Mouse (Mus musculus) embryonic facial prominence, embryonic 15.5 days (tissue): Measurements from ENCODE around the gene Washc1. TPM values are rescaled to one million over a fixed set of nuclear protein-coding genes. Genes with fewer than 3 reads are reported as not detected.
"Not testable (repeated sequence)": the region's sequence is repeated elsewhere in the genome, so short reads cannot be mapped to it uniquely, and the experiment has no call there.

Source experiments
- ATAC-seq: fragments of 200-750 bp; cut with Nextera tagmentation; 2 replicates; pipeline ENCODE4 v1.8.0; 2017; ENCODE audit warnings: low read depth, moderate TSS enrichment; ENCODE audit not compliant: insufficient number of reproducible peaks, low FRiP score, low TSS enrichment
- H3K27ac ChIP-seq: fragments of 300-500 bp; sonication (generic); replicated peaks from 2 replicates; pipeline ENCODE4 v1.5.1; 2015; ENCODE audit warnings: mild to moderate bottlenecking, inconsistent platforms
- H3K27me3 ChIP-seq: fragments of 300-500 bp; sonication (generic); 2 replicates; pipeline ENCODE4 v1.6.1; 2015; ENCODE audit warnings: inconsistent platforms
- H3K36me3 ChIP-seq: fragments of 300-500 bp; sonication (generic); 2 replicates; pipeline ENCODE4 v1.6.1; 2015; ENCODE audit warnings: mild to moderate bottlenecking, inconsistent platforms
- H3K4me1 ChIP-seq: fragments of 300-500 bp; sonication (generic); 2 replicates; pipeline ENCODE4 v1.6.1; 2015; ENCODE audit warnings: inconsistent platforms
- H3K4me2 ChIP-seq: fragments of 300-500 bp; sonication (generic); replicated peaks from 2 replicates; pipeline ENCODE4 v1.6.1; 2015; ENCODE audit warnings: mild to moderate bottlenecking, inconsistent platforms
- H3K4me3 ChIP-seq: fragments of 300-500 bp; sonication (generic); replicated peaks from 2 replicates; pipeline ENCODE4 v1.5.1; 2015; ENCODE audit warnings: mild to moderate bottlenecking, inconsistent platforms
- H3K9ac ChIP-seq: fragments of 300-500 bp; sonication (generic); 2 replicates; pipeline ENCODE4 v1.6.1; 2015; ENCODE audit warnings: inconsistent platforms
- H3K9me3 ChIP-seq: fragments of 300-500 bp; sonication (generic); replicated peaks from 2 replicates; pipeline ENCODE4 v1.6.1; 2016; ENCODE audit warnings: inconsistent platforms
- WGBS: fragments of 180-500 bp; shearing (Covaris S2); methylation state at CpG from one replicate; pipeline ENCODE4 v1.1.7; 2015; 5-methylcytosine and 5-hydroxymethylcytosine counted together
- polyA plus RNA-seq: library from polyadenylated mRNA; unstranded; fragments of >200 nt; fragmentation: Nextera tagmentation; extraction: Ambion mirVana; gene quantifications from 2 replicates; pipeline ENCODE4 v1.2.1, GENCODE M21; 2015

The Washc1 gene
- 41.4 TPM in 2 replicates for polyA plus RNA-seq

DNA sequence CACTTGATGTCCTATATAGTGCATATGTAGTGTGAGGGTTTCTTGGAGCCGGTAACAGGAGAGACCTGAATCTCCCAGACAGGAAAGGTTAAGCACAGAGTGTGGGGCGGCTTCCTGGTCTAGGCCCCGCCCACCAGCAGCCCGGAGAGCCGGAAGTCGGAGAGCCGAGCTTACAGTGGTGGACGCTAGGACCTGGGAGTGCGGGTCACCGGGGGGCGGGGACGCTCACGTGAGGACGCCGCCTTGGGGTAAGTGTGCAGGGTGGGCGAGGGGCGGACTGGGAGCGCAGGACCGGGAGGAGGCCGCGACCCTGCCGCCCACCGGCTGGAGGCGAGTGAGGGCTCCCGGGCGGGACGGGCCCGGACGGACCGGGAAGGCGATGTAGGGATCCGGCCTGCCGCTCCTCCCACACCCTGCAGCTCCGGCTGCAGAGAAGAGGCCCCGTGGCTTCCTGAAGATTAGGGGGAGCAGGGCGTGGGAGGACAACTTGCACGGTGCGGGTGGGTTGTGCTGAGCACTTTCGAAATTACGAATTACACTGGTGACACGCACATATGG, at the start of gene Washc1:
Gene Washc1, plus strand, starts transcription at position 144 of the 558 bp plus-strand sequence.
- peak; percentile 97 for ATAC-seq
- H3K9me3 ChIP-seq, result no peaks in the 10 kb centered on the region
- peak within 1 kb of the TSS; percentile 90 for H3K27ac ChIP-seq
- peak within 1 kb of the TSS; percentile 63 for H3K4me2 ChIP-seq
- H3K4me3 ChIP-seq, result peak within 1 kb of the TSS; percentile 90
- H3K4me1 ChIP-seq, result peaks cover 14% of the 10 kb centered on the region
- under 1% methylated on average over 40 of the region's 41 CpGs for WGBS
- H3K36me3 ChIP-seq, result peaks cover 29% of the 10 kb centered on the region
- H3K27me3 ChIP-seq, result no peaks in the 10 kb centered on the region
- peak within 1 kb of the TSS; percentile 82 for H3K9ac ChIP-seq

- Histone ChIP-seq H3K9me3 (no peaks in the 10 kb centered on the region), H3K4me1 (0 out of 2 replicates have a peak, but pooled peaks cover 3% of the 10 kb centered on the region), H3K4me2 (no peak overlapping the region), H3K4me3 (no peak overlapping the region), H3K27ac (no peak overlapping the region), H3K36me3 (no peaks in the 10 kb centered on the region), H3K27me3 (no peaks in the 10 kb centered on the region), H3K9ac (no peak overlapping the region)
- no peak for ATAC-seq
- 89% methylated on average over 4 of the region's 4 CpGs for WGBS
Observed at GRCm38 (mm10) chr17:66065115-66065514, 46.2 kb upstream of the Washc1 start.

GRCm38 (mm10) chr17:66069036-66069435, 42.3 kb upstream of the Washc1 start:
- H3K9ac ChIP-seq, result not testable (repeated sequence)

DNA sequence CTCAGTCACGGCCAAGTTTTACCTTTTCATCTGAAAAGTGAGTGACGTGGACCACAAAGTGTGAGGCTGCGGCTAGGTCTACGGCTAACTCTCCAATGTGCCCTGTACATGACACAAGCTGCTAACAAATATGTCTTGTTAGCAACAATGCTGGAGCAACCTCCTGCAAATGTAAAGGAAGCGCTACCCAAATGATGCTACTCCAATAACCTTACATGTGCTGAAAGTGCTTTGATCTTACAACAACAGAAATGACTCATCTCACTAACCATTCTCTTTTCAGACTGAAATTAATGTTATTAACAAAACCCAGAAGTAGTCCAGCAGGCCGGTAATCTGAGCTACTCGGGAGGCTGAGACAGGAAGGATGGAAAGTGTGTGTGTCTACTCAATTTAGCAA, 37.4 kb upstream of the Washc1 start:
- H3K36me3 ChIP-seq, result no peaks in the 10 kb centered on the region
- no peak overlapping the region for H3K27ac ChIP-seq
- peaks cover 20% of the 10 kb centered on the region; the same call in 1 of the 2 replicates for H3K4me1 ChIP-seq
- H3K27me3 ChIP-seq, result no peaks in the 10 kb centered on the region
- no peak for ATAC-seq
- no peak overlapping the region for H3K9ac ChIP-seq
- no peak overlapping the region for H3K4me3 ChIP-seq
- WGBS, result 78% methylated on average over 7 of the region's 7 CpGs
- no peaks in the 10 kb centered on the region for H3K9me3 ChIP-seq
- no peak overlapping the region for H3K4me2 ChIP-seq

More at GRCm38 (mm10) chr17:66069036-66069435, 42.3 kb upstream of the Washc1 start:
- not testable (repeated sequence) for H3K27me3 ChIP-seq, H3K4me1 ChIP-seq, ATAC-seq, H3K36me3 ChIP-seq, H3K27ac ChIP-seq, H3K4me2 ChIP-seq, H3K4me3 ChIP-seq, H3K9me3 ChIP-seq
- WGBS, result 88% methylated on average over 2 of the region's 2 CpGs

- H3K4me2 ChIP-seq, result peak overlapping the region; percentile 70
- H3K9me3 ChIP-seq, result no peaks in the 10 kb centered on the region
- peak overlapping the region; percentile 92 for H3K27ac ChIP-seq
- peaks cover 12% of the 10 kb centered on the region; the same call in 1 of the 2 replicates for H3K36me3 ChIP-seq
- H3K4me1 ChIP-seq, result peaks cover 20% of the 10 kb centered on the region; the same call in 1 of the 2 replicates
- H3K4me3 ChIP-seq, result peak overlapping the region; percentile 99
- peak overlapping the region; percentile 80; the same call in 1 of the 2 replicates for H3K9ac ChIP-seq
- WGBS, result 3% methylated on average over 12 of the region's 12 CpGs
- no peak for ATAC-seq
- H3K27me3 ChIP-seq, result no peaks in the 10 kb centered on the region
Observed at GRCm38 (mm10) chr17:66075827-66076173, 35.5 kb upstream of the Washc1 start.

GRCm38 (mm10) chr17:66076174-66076927, 35.0 kb upstream of the Washc1 start:
- Histone ChIP-seq H3K27me3 (no peaks in the 10 kb centered on the region), H3K9ac (peak overlapping the region; percentile 80), H3K4me1 (peaks cover 20% of the 10 kb centered on the region; the same call in 1 of the 2 replicates), H3K36me3 (peaks cover 17% of the 10 kb centered on the region; the same call in 1 of the 2 replicates), H3K4me3 (peak overlapping the region; percentile 99), H3K9me3 (no peaks in the 10 kb centered on the region), H3K4me2 (peak overlapping the region; percentile 70), H3K27ac (peak overlapping the region; percentile 92)
- WGBS, result under 1% methylated on average over 93 of the region's 95 CpGs
- ATAC-seq, result peak; percentile 88

GRCm38 (mm10) chr17:66076934-66077333, 34.4 kb upstream of the Washc1 start, which contains the start of gene Ankrd12:
Gene Ankrd12, minus strand, starts transcription at chr17:66077089.
- peak within 1 kb of the TSS; percentile 99 for H3K4me3 ChIP-seq
- H3K27me3 ChIP-seq, result no peaks in the 10 kb centered on the region
- H3K27ac ChIP-seq, result peak within 1 kb of the TSS; percentile 92
- H3K4me2 ChIP-seq, result peak within 1 kb of the TSS; percentile 70
- peak; percentile 99 for ATAC-seq
- WGBS, result under 1% methylated on average over 53 of the region's 53 CpGs
- no peaks in the 10 kb centered on the region for H3K9me3 ChIP-seq
- H3K4me1 ChIP-seq, result peaks cover 20% of the 10 kb centered on the region; the same call in 1 of the 2 replicates
- H3K36me3 ChIP-seq, result peaks cover 18% of the 10 kb centered on the region; the same call in 1 of the 2 replicates
- H3K9ac ChIP-seq, result peak within 1 kb of the TSS; percentile 80

- peak overlapping the region; percentile 50 for H3K9ac ChIP-seq
- H3K9me3 ChIP-seq, result no peaks in the 10 kb centered on the region
- peak overlapping the region; percentile 92 for H3K27ac ChIP-seq
- H3K4me1 ChIP-seq, result peaks cover 20% of the 10 kb centered on the region; the same call in 1 of the 2 replicates
- WGBS, result under 1% methylated on average over 23 of the region's 23 CpGs
- peak; percentile 25; the same call in 1 of the 2 replicates for ATAC-seq
- H3K27me3 ChIP-seq, result no peaks in the 10 kb centered on the region
- peak overlapping the region; percentile 99 for H3K4me3 ChIP-seq
- peaks cover 18% of the 10 kb centered on the region; the same call in 1 of the 2 replicates for H3K36me3 ChIP-seq
- peak overlapping the region; percentile 70 for H3K4me2 ChIP-seq
Observed at GRCm38 (mm10) chr17:66077437-66077850, 33.9 kb upstream of the Washc1 start.

DNA sequence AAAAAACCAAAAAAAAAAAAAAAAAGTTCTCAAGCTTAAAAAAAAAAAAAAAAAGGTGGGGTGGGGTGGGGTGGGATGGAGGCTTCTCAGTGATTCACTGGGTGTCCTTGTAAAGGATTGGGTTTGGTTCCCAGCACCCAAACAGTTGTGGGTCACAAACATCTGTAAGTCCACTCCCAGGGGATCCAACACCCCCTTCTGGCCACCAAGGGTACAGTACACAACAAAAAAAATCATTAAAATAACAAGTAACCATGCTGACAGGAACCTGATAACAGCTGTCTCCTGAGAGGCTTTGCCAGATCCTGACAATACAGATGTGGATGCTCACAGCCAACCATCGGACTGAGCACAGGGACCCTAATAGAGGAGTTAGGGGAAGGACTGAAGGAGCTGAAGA, 26.9 kb upstream of the Washc1 start:
- peaks cover 48% of the 10 kb centered on the region for H3K36me3 ChIP-seq
- 93% methylated on average over 1 of the region's 1 CpGs for WGBS
- ATAC-seq, result no peak

DNA sequence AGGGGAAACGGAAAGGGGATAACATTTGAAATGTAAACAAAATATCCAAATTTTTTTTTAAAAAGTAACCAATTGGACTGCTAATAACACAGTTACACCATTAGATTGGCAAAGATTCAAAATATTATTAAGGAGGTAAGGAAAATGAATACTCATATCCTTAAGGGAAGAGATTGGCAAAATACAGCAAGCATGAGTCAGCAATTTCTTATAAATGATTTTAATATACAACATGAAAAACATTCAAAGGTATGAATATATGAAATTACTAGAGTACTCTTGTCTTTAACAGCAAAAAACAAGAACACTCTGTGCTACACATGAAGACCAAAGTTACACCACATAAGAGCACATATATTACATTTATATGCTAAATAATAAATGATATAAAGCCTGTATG, 26.3 kb upstream of the Washc1 start:
- WGBS, result 91% methylated on average over 1 of the region's 1 CpGs
- Histone ChIP-seq H3K4me2 (no peak overlapping the region), H3K9ac (no peak overlapping the region), H3K4me1 (no peaks in the 10 kb centered on the region), H3K27ac (no peak overlapping the region), H3K36me3 (peaks cover 46% of the 10 kb centered on the region), H3K27me3 (no peaks in the 10 kb centered on the region), H3K4me3 (no peak overlapping the region), H3K9me3 (no peaks in the 10 kb centered on the region)
- ATAC-seq, result no peak

More for the DNA sequence above, 26.9 kb upstream of the Washc1 start:
- Histone ChIP-seq H3K4me1 (no peaks in the 10 kb centered on the region), H3K4me2 (no peak overlapping the region), H3K9ac (no peak overlapping the region), H3K9me3 (no peaks in the 10 kb centered on the region), H3K27me3 (no peaks in the 10 kb centered on the region), H3K4me3 (no peak overlapping the region), H3K27ac (no peak overlapping the region)

DNA sequence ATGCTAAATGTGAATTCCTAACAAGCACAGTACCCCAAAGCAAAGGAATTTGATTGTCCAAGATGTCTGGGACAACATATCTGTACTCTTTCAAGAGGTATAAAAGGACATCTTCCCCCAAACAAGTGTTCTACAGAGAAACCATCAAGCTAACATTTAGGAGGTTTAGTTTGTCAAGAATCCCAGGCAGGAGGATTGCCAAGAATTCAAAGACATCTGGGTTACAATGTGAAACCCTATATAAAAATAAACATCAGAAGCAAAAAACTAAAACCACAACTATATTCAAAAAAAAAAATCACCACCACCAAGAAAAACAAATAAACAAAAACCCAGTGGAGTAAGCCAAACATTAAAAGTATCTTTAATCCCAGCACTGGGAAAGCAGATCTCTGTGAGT, 21.1 kb upstream of the Washc1 start:
- no peak overlapping the region for H3K4me3 ChIP-seq
- no peaks in the 10 kb centered on the region for H3K9me3 ChIP-seq
- no peak for ATAC-seq
- no peaks in the 10 kb centered on the region for H3K4me1 ChIP-seq
- no peak overlapping the region for H3K27ac ChIP-seq
- H3K27me3 ChIP-seq, result no peaks in the 10 kb centered on the region
- peaks cover 34% of the 10 kb centered on the region for H3K36me3 ChIP-seq
- no peak overlapping the region for H3K4me2 ChIP-seq
- no peak overlapping the region for H3K9ac ChIP-seq
